Mouse (Mus musculus): ENCODE results near the gene Dgkq.

Dgkq gene

GRCm38 (mm10) chr5:108689091-108689490, 19.6 kb upstream of the Dgkq start:
- DNase-seq (ENCODE audit: low spot score in 2 of 2) = no peak

- DNase-seq (ENCODE audit: low spot score in 2 of 2) = no peak
Observed at GRCm38 (mm10) chr5:108680871-108681270, 11.4 kb upstream of the Dgkq start.

GRCm38 (mm10) chr5:108679909-108680308, 10.4 kb upstream of the Dgkq start:
- DNase-seq (ENCODE audit: low spot score in 2 of 2) = no peak

GRCm38 (mm10) chr5:108678296-108678854, 8.9 kb upstream of the Dgkq start:
- no peak for DNase-seq (ENCODE audit: low spot score in 2 of 2)

- peak; percentile 79 to 82 for DNase-seq (ENCODE audit: low spot score in 2 of 2)
Observed at GRCm38 (mm10) chr5:108677605-108678295, 8.3 kb upstream of the Dgkq start.

GRCm38 (mm10) chr5:108676772-108677498, 7.5 kb upstream of the Dgkq start:
- DNase-seq (ENCODE audit: low spot score in 2 of 2) = no peak

- DNase-seq (ENCODE audit: low spot score in 2 of 2) = no peak
Observed at GRCm38 (mm10) chr5:108675251-108675816, 5.9 kb upstream of the Dgkq start, which contains the start of gene Slc26a1. Slc26a1 (minus strand) TSS chr5:108675569.

GRCm38 (mm10) chr5:108674624-108675023, 5.2 kb upstream of the Dgkq start:
- DNase-seq (ENCODE audit: low spot score in 2 of 2) = no peak

GRCm38 (mm10) chr5:108671757-108672156, 2.3 kb upstream of the Dgkq start:
- DNase-seq (ENCODE audit: low spot score in 2 of 2) = no peak

GRCm38 (mm10) chr5:108670785-108671184, 1.3 kb upstream of the Dgkq start:
- no peak for DNase-seq (ENCODE audit: low spot score in 2 of 2)

GRCm38 (mm10) chr5:108669986-108670385, 514 bp upstream of the Dgkq start:
- no peak for DNase-seq (ENCODE audit: low spot score in 2 of 2)

GRCm38 (mm10) chr5:108668387-108668932, 1.0 kb downstream of the Dgkq start:
- no peak for DNase-seq (ENCODE audit: low spot score in 2 of 2)

GRCm38 (mm10) chr5:108667370-108667769, 2.1 kb downstream of the Dgkq start:
- DNase-seq (ENCODE audit: low spot score in 2 of 2) = no peak

GRCm38 (mm10) chr5:108665066-108665465, 4.4 kb downstream of the Dgkq start:
- DNase-seq (ENCODE audit: low spot score in 2 of 2) = no peak

GRCm38 (mm10) chr5:108662772-108663171, 6.7 kb downstream of the Dgkq start:
- no peak for DNase-seq (ENCODE audit: low spot score in 2 of 2)

- peak; percentile 87 to 88 for DNase-seq (ENCODE audit: low spot score in 2 of 2)
Observed at GRCm38 (mm10) chr5:108660632-108661268, 8.7 kb downstream of the Dgkq start.

- DNase-seq (ENCODE audit: low spot score in 2 of 2) = no peak
Observed at GRCm38 (mm10) chr5:108659698-108660631, 9.5 kb downstream of the Dgkq start, which contains the start of gene Idua. Idua (plus strand) TSS chr5:108660331.

GRCm38 (mm10) chr5:108658611-108659010, 10.9 kb downstream of the Dgkq start:
- no peak for DNase-seq (ENCODE audit: low spot score in 2 of 2)

- no peak for DNase-seq (ENCODE audit: low spot score in 2 of 2)
Observed at GRCm38 (mm10) chr5:108657406-108657805, 12.1 kb downstream of the Dgkq start.

- no peak for DNase-seq (ENCODE audit: low spot score in 2 of 2)
Observed at GRCm38 (mm10) chr5:108655891-108656650, 13.4 kb downstream of the Dgkq start.

Data from right cerebral cortex, postnatal 36 days (tissue).